Mouse (Mus musculus) forebrain, embryonic 16.5 days (tissue): ENCODE data around the gene Lrpprc. TPM values are rescaled to one million over a fixed set of nuclear protein-coding genes. Genes with fewer than 3 reads are reported as not detected.

Experiments used
- ATAC-seq: fragments of 200-750 bp; cut with Nextera tagmentation; 2 replicates; pipeline ENCODE4 v1.8.0; 2017; ENCODE audit warnings: mild to moderate bottlenecking, moderate library complexity
- H3K27ac ChIP-seq: fragments of 300-500 bp; sonication (generic); 2 replicates; pipeline ENCODE4 v1.5.1; 2014; ENCODE audit warnings: low read length, control low read depth
- H3K27me3 ChIP-seq: fragments of 300-500 bp; sonication (generic); replicated peaks from 2 replicates; pipeline ENCODE4 v1.6.1; 2014; ENCODE audit warnings: low read length; ENCODE audit not compliant: control insufficient read depth, insufficient read depth
- H3K36me3 ChIP-seq: fragments of 300-500 bp; sonication (generic); 2 replicates; pipeline ENCODE4 v1.6.1; 2014; ENCODE audit not compliant: control insufficient read depth, insufficient read depth
- H3K4me1 ChIP-seq: fragments of 300-500 bp; sonication (generic); replicated peaks from 2 replicates; pipeline ENCODE4 v1.6.1; 2014; ENCODE audit warnings: low read length; ENCODE audit not compliant: control insufficient read depth, insufficient read depth
- H3K4me2 ChIP-seq: fragments of 300-500 bp; sonication (generic); 2 replicates; pipeline ENCODE4 v1.6.1; 2014; ENCODE audit warnings: mild to moderate bottlenecking, low read length, control low read depth
- H3K4me3 ChIP-seq: fragments of 300-500 bp; sonication (generic); replicated peaks from 2 replicates; pipeline ENCODE4 v1.5.1; 2014; ENCODE audit warnings: mild to moderate bottlenecking, low read length, control low read depth
- H3K9ac ChIP-seq: fragments of 300-500 bp; sonication (generic); replicated peaks from 2 replicates; pipeline ENCODE4 v1.6.1; 2014; ENCODE audit warnings: low read depth, low read length, control low read depth
- H3K9me3 ChIP-seq: fragments of 300-500 bp; sonication (generic); 2 replicates; pipeline ENCODE4 v1.6.1; 2016; ENCODE audit warnings: low read length; ENCODE audit not compliant: control insufficient read depth
- WGBS: fragments of 180-500 bp; shearing (Covaris S2); extraction: QIAGEN DNeasy Blood & Tissue Kit; methylation state at CpG from one replicate; pipeline ENCODE4 v1.1.7; 2014; 5-methylcytosine and 5-hydroxymethylcytosine counted together
- polyA plus RNA-seq: library from polyadenylated mRNA; unstranded; fragments of >200 nt; fragmentation: Nextera tagmentation; extraction: Ambion mirVana; gene quantifications from 2 replicates; pipeline ENCODE4 v1.2.1, GENCODE M21; 2015

Lrpprc gene
- polyA plus RNA-seq, 1 experiment from 2014 or later = 46.8 TPM

GRCm38 (mm10) chr17:84751630-84752191 lies 38.9 kb downstream of the Lrpprc start:
- H3K4me1 ChIP-seq = peaks cover 37% of the 10 kb centered on the region
- H3K4me2 ChIP-seq = no peak overlapping the region
- H3K4me3 ChIP-seq = no peak overlapping the region
- H3K27ac ChIP-seq = peak overlapping the region; percentile 33; the same call in 1 of the 2 replicates
- H3K9ac ChIP-seq = no peak overlapping the region
- 0 out of 2 replicates have a peak, but pooled peaks cover 3% of the 10 kb centered on the region for H3K36me3 ChIP-seq
- H3K27me3 ChIP-seq = no peaks in the 10 kb centered on the region
- H3K9me3 ChIP-seq = no peaks in the 10 kb centered on the region
- 33% methylated on average over 8 of the region's 8 CpGs for WGBS
- peak; percentile 18; the same call in 1 of the 2 replicates for ATAC-seq

DNA sequence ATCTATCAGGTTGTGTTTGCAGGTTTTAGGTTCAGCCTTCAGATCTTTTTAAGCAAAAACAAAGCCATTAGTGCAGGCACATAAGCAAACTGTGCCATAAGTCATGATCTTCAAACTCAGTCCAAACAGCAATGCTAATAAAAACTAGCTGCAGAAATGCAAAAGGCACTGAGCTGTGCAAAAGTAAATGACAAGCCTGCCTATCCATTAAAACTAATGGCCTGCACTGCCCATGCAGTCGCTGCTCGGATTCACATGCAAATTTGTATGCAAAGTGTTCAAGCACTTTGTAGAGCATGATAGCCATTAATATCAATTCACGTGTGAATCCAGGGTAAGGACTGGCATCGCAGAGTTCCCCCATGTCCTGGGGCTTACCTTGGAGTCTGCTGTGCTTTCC lies 40.5 kb downstream of the Lrpprc start:
- ATAC-seq = no peak
- Histone ChIP-seq H3K9me3 (no peaks in the 10 kb centered on the region), H3K9ac (no peak overlapping the region), H3K27ac (no peak overlapping the region), H3K27me3 (no peaks in the 10 kb centered on the region), H3K4me1 (peaks cover 38% of the 10 kb centered on the region), H3K4me2 (no peak overlapping the region), H3K36me3 (0 out of 2 replicates have a peak, but pooled peaks cover 3% of the 10 kb centered on the region), H3K4me3 (no peak overlapping the region)
- WGBS = 20% methylated on average over 4 of the region's 4 CpGs

DNA sequence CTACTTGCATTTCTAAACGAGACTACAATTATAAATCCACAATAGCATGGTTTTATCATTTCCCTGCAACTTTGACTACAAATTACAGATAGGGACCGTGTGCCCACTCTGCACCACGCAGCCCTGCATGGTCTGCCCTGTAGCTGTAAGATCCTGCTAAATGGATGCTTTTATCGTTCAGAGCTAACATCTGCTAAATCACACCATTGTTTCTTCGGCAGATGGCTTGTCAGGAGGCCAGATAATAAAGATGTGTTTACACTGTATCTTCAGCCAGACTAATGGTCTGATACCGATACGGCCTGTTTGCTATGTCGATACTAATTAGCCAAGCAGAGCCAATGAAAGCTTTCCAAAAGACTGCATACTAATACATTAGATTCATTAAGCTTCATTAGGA lies 41.3 kb downstream of the Lrpprc start:
- H3K27me3 ChIP-seq = no peaks in the 10 kb centered on the region
- peaks cover 41% of the 10 kb centered on the region for H3K4me1 ChIP-seq
- H3K4me2 ChIP-seq = no peak overlapping the region; the same call in 1 of the 2 replicates
- no peak overlapping the region for H3K27ac ChIP-seq
- peak; percentile 91 for ATAC-seq
- H3K9me3 ChIP-seq = no peaks in the 10 kb centered on the region
- H3K36me3 ChIP-seq = 0 out of 2 replicates have a peak, but pooled peaks cover 3% of the 10 kb centered on the region
- H3K9ac ChIP-seq = no peak overlapping the region
- H3K4me3 ChIP-seq = no peak overlapping the region
- WGBS = 12% methylated on average over 8 of the region's 8 CpGs

DNA sequence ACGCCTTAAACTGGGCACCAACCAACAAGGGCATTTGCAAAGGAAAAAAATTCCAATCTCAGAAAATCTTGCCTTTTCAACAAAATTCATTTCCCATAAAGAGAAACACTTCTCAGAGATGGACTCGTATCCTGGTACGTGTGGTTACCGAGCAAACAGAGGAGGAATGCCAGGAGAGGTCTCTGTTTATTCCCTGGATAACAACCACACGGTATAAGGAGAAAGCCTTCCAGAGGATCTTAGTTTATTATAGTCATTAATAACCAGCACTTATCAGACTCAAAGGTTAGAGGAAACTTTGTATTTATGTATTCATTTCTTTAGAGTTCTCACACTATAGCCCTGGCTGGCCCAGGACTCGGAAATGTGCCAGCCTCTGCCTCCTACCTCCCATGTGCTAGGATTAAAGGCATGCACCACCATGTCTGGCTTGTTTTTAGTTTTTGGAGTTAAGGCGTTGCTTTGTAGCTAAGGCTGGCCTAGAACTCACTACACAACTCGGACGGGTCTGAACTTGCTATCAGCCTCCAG lies 42.4 kb downstream of the Lrpprc start:
- no peaks in the 10 kb centered on the region for H3K27me3 ChIP-seq
- 0 out of 2 replicates have a peak, but pooled peaks cover 2% of the 10 kb centered on the region for H3K36me3 ChIP-seq
- H3K9me3 ChIP-seq = no peaks in the 10 kb centered on the region
- no peak for ATAC-seq
- peaks cover 41% of the 10 kb centered on the region for H3K4me1 ChIP-seq
- WGBS = 77% methylated on average over 9 of the region's 9 CpGs
- no peak overlapping the region for H3K27ac ChIP-seq
- no peak overlapping the region for H3K4me3 ChIP-seq
- H3K4me2 ChIP-seq = no peak overlapping the region
- H3K9ac ChIP-seq = no peak overlapping the region

DNA sequence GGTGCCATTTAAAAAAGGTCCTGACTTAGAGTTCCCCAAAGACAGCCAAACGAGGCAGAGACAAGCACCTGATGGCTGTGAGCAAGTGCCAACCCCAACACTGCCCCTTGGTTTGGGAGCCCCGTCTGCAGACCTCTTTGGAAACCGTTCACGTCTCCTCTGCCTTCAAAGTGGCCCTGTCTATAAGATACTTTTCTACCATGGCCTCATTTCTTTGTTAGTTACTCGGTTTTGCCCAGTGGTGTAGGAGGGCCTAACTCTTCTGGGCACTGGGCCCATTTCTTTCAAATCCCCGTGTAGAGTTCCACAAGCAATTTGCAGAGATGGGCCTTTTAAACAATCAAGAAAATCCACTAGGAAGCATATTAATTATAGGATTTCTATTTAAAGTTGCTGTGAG lies 43.4 kb downstream of the Lrpprc start:
- Histone ChIP-seq H3K27me3 (no peaks in the 10 kb centered on the region), H3K27ac (no peak overlapping the region), H3K4me2 (no peak overlapping the region), H3K9me3 (no peaks in the 10 kb centered on the region), H3K4me1 (peaks cover 41% of the 10 kb centered on the region), H3K9ac (no peak overlapping the region), H3K4me3 (no peak overlapping the region), H3K36me3 (no peaks in the 10 kb centered on the region)
- no peak; the same call in 1 of the 2 replicates for ATAC-seq
- WGBS = 22% methylated on average over 6 of the region's 6 CpGs

DNA sequence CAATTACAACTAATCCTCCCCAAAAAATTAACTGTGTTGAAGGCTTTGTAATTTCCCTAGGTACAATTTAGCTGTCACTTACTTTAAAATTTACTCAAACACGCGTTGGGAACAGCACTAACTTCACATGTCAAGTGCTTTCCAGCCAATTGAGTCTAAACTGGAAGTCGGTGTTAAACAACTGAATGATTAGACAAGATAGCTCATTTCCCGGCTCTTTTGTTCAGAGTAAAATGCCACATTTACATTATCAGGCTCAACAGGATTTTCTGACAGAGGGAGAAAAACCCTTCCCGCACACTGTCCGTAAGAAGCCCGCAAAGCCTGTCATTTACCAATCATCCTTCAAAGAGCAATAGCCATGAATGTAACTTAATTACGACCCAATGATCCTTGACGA lies 45.6 kb downstream of the Lrpprc start:
- peaks cover 22% of the 10 kb centered on the region for H3K4me1 ChIP-seq
- no peaks in the 10 kb centered on the region for H3K9me3 ChIP-seq
- no peaks in the 10 kb centered on the region for H3K27me3 ChIP-seq
- H3K27ac ChIP-seq = no peak overlapping the region
- H3K36me3 ChIP-seq = no peaks in the 10 kb centered on the region
- no peak for ATAC-seq
- H3K4me2 ChIP-seq = no peak overlapping the region
- H3K4me3 ChIP-seq = no peak overlapping the region
- WGBS = 42% methylated on average over 9 of the region's 9 CpGs
- H3K9ac ChIP-seq = no peak overlapping the region

DNA sequence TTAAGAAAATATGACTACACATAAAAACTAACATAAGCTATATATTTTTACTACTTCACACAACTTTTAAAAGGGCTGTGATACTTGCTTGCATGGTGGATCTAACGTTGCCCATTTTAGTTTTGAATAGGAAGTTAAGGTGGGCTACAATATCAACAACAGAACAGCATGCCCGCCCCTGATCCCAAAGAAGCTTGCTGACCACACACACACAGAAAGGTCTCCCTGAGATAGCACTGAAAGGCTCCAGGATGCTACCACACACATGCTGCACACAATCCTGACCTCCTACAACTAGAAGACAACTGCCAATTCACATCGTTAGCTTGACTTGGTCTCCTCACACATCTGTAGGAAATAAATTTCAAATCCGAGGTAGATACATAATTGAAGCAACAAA lies 46.3 kb downstream of the Lrpprc start:
- Histone ChIP-seq H3K9ac (no peak overlapping the region), H3K4me2 (no peak overlapping the region), H3K27ac (no peak overlapping the region), H3K4me3 (no peak overlapping the region), H3K36me3 (no peaks in the 10 kb centered on the region), H3K9me3 (no peaks in the 10 kb centered on the region), H3K4me1 (peaks cover 17% of the 10 kb centered on the region), H3K27me3 (no peaks in the 10 kb centered on the region)
- ATAC-seq = no peak
- 70% methylated on average over 4 of the region's 4 CpGs for WGBS

DNA sequence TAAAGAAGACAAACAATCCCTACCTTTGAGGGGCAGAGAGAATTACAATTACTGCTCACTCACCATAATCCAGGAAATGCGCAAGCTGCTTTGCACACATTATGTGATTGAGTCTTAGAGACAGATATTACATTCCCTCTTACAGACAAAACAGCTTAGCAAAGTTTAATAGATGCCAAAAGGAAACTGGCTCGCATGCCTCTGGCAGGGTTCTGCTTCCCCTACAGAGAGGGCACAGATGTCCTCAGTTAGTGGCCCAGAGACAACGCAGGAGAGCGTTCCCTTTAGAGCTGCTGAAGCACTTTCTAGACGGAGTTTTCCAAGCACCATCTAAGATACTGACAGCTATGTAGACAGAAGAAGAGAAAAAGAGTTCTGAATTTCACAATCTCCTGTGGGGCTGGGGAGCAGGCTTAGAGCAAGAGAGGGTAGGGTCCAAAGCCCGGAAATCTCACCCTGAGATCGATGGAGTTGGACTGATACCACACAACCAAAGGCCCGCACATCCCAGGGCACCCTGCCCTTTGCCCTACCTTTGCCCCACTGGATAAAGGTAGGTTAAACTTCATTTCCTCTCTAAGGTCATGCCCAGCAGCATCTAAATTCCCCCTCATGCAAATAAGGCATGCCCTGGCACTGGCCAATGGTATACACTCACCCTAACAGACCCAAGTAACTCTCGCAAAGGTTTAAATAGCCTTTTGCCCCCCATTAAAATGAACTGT lies 52.4 kb downstream of the Lrpprc start:
- no peak overlapping the region for H3K27ac ChIP-seq
- H3K4me2 ChIP-seq = no peak overlapping the region
- no peak for ATAC-seq
- no peak overlapping the region for H3K9ac ChIP-seq
- WGBS = 73% methylated on average over 9 of the region's 9 CpGs
- H3K4me1 ChIP-seq = no peaks in the 10 kb centered on the region
- no peaks in the 10 kb centered on the region for H3K27me3 ChIP-seq
- no peaks in the 10 kb centered on the region for H3K9me3 ChIP-seq
- H3K36me3 ChIP-seq = no peaks in the 10 kb centered on the region
- H3K4me3 ChIP-seq = no peak overlapping the region

DNA sequence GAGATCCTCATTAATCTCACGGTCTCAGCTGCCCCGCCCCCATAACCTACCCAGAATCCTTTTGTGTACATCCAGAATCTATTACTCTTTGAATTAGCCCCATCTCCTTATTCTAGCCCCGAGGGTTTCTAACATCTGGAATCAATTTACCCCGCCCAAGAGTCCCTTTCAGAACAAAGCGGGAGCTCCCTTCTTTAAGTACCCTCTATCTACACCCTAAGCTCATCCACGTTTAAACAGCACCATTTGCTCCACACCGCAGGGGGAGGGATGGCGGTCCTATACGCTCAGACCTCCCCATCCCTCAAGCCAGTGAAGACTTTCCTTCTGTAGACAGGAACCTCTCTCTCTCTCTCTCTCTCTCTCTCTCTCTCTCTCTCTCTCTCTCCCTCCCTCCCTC lies 53.9 kb downstream of the Lrpprc start:
- H3K36me3 ChIP-seq = no peaks in the 10 kb centered on the region
- ATAC-seq = no peak
- 81% methylated on average over 9 of the region's 9 CpGs for WGBS
- no peaks in the 10 kb centered on the region for H3K4me1 ChIP-seq
- H3K4me3 ChIP-seq = no peak overlapping the region
- H3K27me3 ChIP-seq = no peaks in the 10 kb centered on the region
- H3K4me2 ChIP-seq = no peak overlapping the region
- no peaks in the 10 kb centered on the region for H3K9me3 ChIP-seq
- no peak overlapping the region for H3K27ac ChIP-seq
- no peak overlapping the region for H3K9ac ChIP-seq
